Mouse (Mus musculus) embryonic fibroblast, embryonic 13.5 days (primary cell): ENCODE results near the gene Dnaja3.

ENCODE experiments used
- CTCF ChIP-seq: IDR thresholded peaks from 2 replicates; pipeline ENCODE4 v1.5.1; 2011; ENCODE audit warnings: mild to moderate bottlenecking, control low read depth, low read length, moderate library complexity, borderline replicate concordance; ENCODE audit not compliant: insufficient read depth
- POLR2A ChIP-seq: IDR thresholded peaks from 2 replicates; pipeline ENCODE4 v1.6.1; 2011; ENCODE audit warnings: low read depth, mild to moderate bottlenecking, control low read depth, low read length, moderate library complexity

DNA sequence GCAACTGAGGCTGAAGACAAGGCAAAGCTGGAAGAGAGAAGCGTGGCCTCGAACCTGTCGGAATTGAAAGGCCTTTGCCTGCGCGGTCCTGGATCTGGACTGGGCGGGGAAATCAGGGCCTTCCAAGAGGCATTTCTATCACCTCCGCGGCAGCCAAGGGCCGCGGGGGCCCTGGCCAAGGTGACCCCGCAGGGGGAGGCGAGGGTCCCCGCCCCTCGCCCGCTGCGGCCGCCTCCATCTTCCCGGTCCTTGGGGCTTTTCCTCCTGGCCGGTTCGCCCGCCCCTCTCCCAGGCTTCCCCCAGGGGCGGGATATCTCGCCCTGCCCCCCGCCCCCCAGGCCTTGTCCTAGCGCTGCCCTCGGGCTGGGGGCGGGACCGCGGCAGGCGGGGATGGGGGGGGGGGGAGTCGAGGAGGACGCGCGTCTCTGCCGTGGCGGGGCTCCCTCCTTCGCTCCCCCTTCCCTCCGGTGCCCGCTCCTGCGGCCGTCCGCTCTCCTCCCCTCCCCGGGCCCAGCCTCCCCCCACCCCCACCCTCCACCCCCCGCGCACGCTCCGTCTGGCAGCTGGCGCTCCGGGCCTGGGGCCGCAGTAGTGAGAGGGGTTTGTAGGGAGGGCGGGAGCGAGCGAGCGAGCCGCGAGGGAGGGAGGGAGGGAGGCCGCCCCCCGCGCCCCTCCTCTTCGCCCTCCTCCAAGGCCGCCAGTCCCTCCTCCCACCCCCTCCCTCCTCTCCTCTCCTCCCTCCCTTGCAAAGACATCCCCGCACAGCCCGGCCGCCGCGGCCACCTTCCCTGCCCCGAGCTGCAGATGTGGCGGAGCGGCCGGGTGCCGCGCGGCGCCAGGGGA is 45.6 kb upstream of the Dnaja3 start, which contains the start of gene Glis2:
- TF ChIP-seq CTCF (no peak), POLR2A (peak; percentile 60)
